Mouse (Mus musculus): ENCODE data around the gene 6030468B19Rik.
"Not testable (repeated sequence)": the region's sequence is repeated elsewhere in the genome, so short reads cannot be mapped to it uniquely, and the experiment has no call there.

The 6030468B19Rik gene

GRCm38 (mm10) chr11:117778851-117779433 is 18.5 kb upstream of the 6030468B19Rik start:
- DNase-seq (ENCODE audit: low spot score in 2 of 2): peak; percentile 33 to 47

GRCm38 (mm10) chr11:117779434-117780198 is 17.8 kb upstream of the 6030468B19Rik start:
- DNase-seq (ENCODE audit: low spot score in 2 of 2): peak; percentile 80 to 90

DNA sequence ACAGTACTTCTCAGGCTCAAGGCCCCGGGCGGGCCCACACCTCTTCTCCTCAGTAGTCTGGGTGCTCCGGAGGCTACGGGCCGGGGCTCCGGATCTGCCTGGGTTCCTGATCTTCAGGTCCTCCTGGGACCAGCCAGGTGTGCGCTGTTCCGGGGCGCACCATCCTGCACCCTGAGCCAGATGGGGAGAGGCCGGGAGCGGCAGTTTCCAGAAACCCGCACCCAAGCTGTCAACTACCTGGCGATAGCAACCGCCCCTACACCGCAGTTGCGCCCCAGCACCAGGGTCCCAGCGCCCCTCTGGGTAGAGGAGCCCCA is 17.3 kb upstream of the 6030468B19Rik start:
- DNase-seq (ENCODE audit: low spot score in 2 of 2): peak in 1 of 2 experiments; percentile 23

- peak; percentile 89 to 93 for DNase-seq (ENCODE audit: low spot score in 2 of 2)
Observed at GRCm38 (mm10) chr11:117780582-117781111, 16.8 kb upstream of the 6030468B19Rik start.

DNA sequence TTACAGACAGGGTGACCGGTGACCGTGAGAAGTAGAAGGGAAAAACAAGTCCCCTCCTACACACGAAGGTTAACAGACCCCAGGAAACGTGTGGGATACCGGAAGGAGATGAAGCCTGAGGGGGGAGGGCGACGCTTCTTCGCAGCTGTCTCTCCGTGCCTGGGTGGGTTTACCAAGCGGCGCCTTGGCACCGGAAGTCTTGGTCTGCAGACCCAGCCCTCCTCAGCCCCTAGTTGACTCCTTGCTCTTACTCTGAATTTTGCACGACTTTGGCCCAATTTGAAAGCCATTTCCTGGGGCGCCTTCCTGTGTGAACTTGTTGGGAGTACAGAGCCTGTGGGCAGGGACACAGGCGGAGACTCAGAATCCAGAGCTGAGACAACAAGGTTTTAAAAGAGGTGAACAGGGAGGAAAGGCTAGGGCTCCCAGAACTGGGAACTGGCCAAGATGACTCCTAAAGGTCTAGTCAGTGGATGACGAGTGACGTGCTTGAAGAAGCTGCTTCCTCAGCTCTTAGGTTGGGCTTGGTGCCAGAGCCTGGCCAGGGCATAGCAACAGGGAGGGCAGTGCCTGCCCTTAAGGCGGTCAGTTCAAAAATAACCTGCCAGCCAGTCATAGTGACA is 16.1 kb upstream of the 6030468B19Rik start:
- DNase-seq (ENCODE audit: low spot score in 2 of 2): peak; percentile 73 to 78

DNA sequence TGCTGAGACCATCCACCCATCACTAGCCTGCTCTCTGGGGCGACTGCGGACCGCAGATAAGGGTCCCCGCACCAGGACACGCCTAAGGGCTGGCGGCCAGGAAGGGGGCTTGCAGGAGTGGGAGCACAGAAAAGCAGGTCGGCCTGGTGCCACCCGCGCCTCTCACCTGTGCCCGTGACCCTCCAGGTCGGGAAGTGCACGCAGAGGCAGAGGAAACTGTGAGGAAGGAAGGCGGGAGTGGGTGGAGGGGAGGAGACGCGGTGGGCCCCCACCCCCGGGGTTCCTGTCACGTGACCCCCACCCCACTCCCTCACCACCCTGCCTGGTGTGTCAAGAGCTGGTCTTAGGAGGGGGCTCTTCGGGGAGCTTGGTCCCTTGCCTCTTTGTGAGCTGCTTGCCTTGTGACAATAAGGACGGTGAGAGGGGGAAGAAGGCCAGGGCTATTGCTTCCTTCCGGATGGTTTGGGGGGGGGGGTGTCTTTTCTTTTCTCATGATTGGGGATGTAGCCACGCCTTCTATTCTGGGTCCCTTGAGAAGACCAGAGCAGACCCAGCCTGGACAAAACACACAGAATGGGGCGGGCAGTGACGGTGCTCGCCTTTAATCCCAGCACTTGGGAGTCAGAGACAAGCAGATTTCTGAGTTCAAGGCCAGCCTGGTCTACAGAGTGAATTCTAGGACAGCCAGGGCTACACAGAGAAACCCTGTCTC is 15.3 kb upstream of the 6030468B19Rik start, which contains the start of the genes Tmc8 and Tmc6:
Gene Tmc8, plus strand, starts transcription at position 84 of the 712 bp plus-strand sequence.
Gene Tmc6, minus strand, starts transcription at position 206 of the 712 bp plus-strand sequence.
- DNase-seq (ENCODE audit: low spot score in 2 of 2): peak; percentile 64 to 83

DNA sequence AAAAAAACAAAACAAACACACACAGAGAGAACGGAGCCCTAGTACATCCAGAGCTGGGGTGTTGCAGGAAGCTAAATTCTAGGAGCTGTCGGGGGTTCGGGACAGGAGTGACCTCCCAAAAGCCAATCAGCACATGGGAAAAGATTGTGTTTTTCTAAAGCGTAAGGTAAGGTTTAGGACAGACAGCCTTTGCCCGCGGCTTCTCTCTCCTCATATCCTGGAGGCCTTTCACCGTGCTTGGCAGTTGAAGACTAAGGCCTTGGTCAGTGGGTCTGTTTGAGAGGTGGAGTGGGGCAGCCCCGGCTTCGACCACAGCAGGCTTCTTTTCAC is 14.8 kb upstream of the 6030468B19Rik start:
- no peak for DNase-seq (ENCODE audit: low spot score in 2 of 2)

DNA sequence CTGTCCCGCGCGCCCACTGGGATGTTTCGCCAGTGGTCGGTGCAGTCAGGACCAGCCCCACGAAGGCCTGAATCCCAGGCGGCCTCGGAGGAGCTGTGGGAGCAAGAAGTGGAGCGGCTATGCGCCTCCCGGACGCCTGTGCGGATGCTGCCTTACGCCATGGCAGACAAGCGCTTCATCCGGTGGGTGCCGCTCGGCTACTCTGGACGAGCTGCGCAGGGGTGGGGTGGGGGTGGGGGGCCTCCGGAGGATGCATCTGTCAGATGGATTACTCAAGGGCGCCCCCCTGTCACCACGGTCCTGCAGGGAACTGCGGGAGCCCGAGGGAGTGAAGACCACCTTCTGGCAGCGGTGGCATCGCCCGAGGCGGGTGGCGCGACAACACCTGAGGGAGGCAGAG is 14.4 kb upstream of the 6030468B19Rik start:
- peak; percentile 47 to 67 for DNase-seq (ENCODE audit: low spot score in 2 of 2)

GRCm38 (mm10) chr11:117783683-117784309 is 13.7 kb upstream of the 6030468B19Rik start:
- peak in 1 of 2 experiments; percentile 57 for DNase-seq (ENCODE audit: low spot score in 2 of 2)

GRCm38 (mm10) chr11:117786294-117786693 is 11.2 kb upstream of the 6030468B19Rik start:
- DNase-seq (ENCODE audit: low spot score in 2 of 2): peak in 1 of 2 experiments; percentile 41

GRCm38 (mm10) chr11:117788481-117788880 is 9.0 kb upstream of the 6030468B19Rik start:
- DNase-seq (ENCODE audit: low spot score in 2 of 2): not testable (repeated sequence)

DNA sequence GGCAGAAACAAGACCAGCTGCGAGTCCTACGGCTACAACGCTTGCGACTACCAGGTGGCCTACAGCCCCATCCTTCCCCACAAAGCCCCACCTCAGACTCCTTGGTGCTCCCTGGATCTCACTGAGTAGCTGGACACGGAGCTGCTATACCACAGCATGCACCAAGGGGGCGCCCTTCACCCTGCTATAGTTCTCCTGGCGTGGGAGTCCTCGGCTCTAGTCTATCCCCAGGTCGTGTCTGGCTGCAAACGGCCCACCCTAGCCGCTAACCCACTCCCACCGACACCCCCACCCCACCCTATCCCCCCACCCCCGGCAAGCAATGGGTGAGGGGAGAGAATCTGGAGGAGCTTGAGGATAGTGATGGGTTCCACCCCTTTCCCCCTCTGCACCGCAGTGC is 7.2 kb upstream of the 6030468B19Rik start:
- peak; percentile 46 to 58 for DNase-seq (ENCODE audit: low spot score in 2 of 2)

- no peak for DNase-seq (ENCODE audit: low spot score in 2 of 2)
Observed at GRCm38 (mm10) chr11:117790703-117791440, 6.6 kb upstream of the 6030468B19Rik start.

DNA sequence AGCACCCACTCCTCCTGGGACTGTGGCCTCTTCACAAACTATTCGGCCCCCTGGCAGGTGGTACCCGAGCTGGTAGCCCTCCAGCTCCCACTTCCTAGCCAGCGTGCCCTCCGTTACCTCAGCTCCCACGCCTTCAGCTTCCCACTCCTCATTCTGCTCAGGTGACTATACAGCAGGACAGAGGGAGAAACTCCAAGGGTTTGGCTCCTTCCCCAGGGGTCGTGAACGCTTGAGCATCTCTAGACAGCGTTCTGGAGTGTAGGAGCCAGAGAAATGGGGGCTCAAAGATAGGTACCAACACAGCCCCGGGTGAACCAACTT is 6.1 kb upstream of the 6030468B19Rik start:
- no peak for DNase-seq (ENCODE audit: low spot score in 2 of 2)

GRCm38 (mm10) chr11:117792281-117792888 is 5.1 kb upstream of the 6030468B19Rik start:
- no peak for DNase-seq (ENCODE audit: low spot score in 2 of 2)

- no peak for DNase-seq (ENCODE audit: low spot score in 2 of 2)
Observed at GRCm38 (mm10) chr11:117794035-117794551, 3.4 kb upstream of the 6030468B19Rik start.

DNA sequence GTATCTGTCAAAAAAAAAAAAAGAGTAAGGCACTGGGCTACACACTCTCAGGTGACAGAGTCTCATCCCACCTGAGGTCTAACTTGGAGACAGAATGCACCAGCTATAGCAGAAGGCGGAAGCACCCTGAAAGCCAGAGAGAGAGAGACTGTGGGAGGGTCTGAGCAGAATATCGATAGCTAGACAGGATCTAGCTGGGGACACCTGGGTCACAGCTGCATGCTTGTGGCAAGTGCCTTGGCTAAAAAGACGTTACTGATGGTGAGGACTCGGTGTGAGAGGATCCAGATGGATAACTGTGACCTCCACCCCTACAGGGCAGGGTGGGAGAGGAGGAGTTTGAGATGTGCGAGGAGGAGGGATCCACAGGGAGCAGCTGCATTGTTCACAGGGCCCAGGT is 506 bp upstream of the 6030468B19Rik start:
- DNase-seq (ENCODE audit: low spot score in 2 of 2): no peak

DNA sequence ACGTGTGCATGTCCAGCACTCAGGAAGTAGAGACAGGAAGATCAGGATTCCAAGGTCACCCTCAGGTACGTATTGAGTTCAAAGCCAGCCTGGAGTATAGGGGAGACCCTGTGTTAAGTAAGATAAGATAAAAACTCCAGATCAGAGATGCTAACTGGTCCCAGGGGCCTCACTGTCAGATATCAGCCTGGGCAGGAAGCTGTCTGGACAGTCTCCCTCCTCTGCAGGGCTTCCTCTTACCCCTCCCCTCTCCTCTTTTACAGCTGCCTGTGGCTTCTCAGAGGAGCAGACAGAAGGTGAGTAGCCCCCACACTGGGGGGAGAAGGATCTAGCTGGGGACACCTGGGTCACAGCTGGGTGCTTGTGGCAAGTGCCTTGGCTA is 691 bp downstream of the 6030468B19Rik start:
- DNase-seq (ENCODE audit: low spot score in 2 of 2): no peak

DNA sequence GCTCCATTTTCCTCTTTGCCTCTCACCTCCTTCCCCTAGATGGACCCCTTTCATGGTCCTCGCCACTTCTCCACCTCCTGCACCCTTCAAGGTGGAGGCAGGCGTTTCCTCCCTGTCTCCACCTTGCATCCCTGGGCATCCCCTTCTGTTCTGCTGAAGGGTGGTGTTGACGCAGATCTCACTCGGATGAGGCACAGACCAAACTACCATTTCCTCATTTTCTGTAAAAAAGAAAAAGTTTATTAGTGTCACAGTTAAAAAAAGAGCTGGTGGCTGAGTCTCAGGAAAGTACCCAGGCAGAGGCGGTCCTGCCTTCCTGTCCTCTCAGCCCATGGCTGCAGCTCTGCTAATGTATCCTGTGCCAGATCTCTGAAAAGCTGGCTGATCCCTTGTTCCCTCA is 1.7 kb downstream of the 6030468B19Rik start:
- DNase-seq (ENCODE audit: low spot score in 2 of 2): no peak

DNA sequence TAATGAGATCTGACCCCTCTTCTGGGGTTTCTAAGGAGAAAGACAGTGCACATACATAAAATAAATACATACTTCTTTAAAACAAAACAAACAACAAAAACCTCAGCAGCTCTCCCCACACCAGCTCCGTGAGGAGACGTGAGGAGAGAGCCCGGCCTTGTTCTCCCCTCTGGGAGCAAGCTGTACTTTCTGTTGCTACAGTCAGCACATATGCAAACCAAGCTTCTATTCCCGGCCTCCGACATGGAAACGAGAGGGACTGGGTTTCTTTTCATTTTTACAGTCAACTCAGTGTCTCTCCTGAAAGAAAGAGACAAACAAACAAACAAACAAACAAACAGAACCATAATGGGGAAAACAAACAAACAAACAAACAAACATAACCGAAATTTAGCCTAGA is 2.6 kb downstream of the 6030468B19Rik start:
- no peak for DNase-seq (ENCODE audit: low spot score in 2 of 2)

Measured in heart, adult 9 months (tissue).